Mouse (Mus musculus): Measurements from ENCODE around the gene Gsdma3. TPM values are rescaled to one million over a fixed set of nuclear protein-coding genes. Genes with fewer than 3 reads are reported as not detected.

Gsdma3 gene
- total RNA-seq (2023), result not detected

DNA sequence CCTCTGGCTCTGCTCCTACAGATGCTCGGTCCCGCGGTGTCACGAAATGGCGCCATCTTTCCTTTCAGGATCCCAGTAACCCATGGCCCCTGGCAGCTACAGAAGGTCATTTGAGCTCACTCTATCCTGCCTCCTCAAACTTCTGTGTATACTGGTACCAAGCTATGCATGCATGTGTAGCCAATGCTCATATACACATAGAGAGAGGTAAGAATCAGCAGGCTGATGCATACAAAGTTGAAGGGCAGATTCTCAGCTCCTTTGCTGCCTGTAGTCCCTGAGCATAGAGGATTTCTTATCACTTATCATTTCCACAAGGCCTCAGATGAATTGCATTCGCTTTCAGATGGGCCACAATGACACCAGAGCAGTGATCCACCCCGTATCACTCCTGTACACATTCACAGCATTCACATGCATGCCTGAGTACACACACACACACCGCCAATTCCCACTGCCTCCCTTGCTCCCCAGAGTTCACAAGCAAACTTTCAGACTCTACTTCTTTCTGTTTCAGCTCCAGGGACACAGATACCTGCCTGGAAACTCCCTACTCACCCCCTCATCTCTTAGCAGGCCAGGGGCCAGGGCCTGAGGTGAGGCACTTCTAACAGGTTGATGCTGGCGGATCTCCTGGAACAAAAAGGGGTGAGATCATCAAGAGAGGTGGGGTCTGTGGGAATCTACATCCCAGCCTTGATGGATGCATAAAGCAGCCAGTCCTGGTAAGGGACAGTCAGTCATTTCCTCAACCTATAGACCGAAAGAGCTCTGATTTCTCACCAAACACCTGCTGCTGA is at the start of gene Gsdma3, which contains the start of gene Gm12355:
Gsdma3 (plus strand) TSS at position 750 of the 800 bp plus-strand sequence.
Gm12355 (minus strand) TSS at position 51 of the 800 bp plus-strand sequence.

DNA sequence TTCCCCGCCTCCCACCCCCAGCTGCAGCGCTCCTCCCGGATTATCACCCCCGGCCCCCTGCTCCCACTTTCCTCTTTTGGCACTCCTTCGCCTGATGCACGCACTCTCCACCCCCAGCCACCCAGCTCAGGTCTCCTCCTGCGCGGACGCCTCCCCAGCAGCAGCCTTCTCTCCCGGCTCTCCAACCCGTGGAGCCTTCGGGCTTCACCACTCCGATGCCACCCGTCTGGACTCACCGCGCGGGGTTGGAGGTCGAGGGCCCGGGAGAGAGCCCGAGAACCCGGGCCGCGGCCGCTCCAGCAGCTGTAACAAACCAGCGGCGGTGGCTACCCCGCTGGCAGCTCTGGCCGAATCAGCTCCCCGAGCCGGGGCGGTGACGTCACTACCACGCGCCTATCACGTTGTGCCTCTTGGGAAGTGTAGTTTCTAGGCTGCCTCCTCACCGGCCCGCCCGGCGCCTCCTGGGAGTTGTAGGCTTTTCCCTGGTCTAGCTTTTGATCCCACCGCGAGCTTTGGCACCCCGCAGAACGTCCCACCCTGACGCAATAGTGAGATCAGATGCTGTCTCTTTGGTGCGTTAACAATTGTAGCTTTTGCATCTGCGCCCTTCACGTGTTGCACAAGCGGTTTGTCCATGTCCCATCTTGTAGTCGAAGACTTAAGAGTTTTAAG is 39.1 kb upstream of the Gsdma3 start, which contains the start of gene Ormdl3:
Ormdl3 (minus strand) TSS at position 477 of the 672 bp plus-strand sequence.

DNA sequence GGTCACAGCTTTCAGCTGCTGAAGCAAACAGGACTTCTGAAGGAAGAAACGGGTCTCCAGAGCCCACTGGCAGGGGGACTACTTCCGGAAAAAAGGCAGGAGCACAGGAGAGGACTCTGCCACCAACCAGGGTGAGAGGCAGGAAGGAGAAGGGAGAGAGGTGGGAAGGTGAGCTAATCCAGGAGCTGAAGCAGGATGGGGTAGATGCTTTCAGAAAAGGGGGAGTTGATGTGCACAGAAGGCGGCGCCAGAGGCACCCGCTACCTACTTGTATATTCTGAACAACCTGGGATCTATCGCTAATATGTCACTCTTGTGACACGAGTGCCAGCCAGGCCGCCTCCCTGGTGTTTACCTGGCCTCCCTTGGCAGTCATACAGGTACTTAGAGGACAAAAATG is 28.2 kb upstream of the Gsdma3 start, which contains the start of gene Lrrc3c:
Lrrc3c (plus strand) TSS at position 301 of the 400 bp plus-strand sequence.

DNA sequence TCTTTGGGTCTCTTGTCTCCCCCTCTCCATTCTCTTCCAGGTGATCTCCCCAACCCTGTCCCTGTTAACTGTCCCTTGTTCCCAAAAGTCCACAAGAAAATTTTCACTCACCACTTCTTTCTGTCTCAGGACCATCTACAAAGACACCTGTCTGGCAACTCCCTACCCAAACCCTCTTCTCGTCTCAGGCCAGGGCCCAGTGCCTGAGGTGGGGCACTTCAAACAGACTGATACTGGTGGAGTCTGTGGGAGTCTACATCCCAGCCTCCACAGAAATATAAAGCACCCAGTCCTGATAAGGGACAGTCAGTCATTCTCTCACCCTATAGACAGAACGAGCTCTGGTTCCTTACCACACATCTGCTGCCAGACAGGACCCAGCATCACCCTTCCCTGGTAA is 20.3 kb downstream of the Gsdma3 start, which contains the start of gene Gsdma2:
Gsdma2 (plus strand) TSS at position 301 of the 400 bp plus-strand sequence.

DNA sequence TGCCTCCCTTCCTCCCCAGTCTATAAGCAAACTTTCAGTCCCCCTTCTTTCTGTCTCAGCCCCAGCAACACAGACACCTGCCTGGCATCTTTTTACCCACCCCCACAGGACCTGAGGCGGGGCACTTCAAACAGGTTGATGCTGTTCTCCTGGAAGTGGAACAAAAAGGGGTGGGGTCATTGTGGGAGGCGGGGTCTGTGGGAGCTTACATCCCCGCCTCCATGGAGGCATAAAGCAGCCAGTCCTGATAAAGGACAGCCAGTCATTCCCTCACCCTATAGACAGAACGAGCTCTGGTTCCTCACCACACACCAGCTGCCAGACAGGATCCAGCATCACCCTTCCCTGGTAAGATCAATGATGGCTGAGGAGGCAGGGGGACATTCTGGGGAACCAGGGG is 37.9 kb downstream of the Gsdma3 start, which contains the start of gene Gsdma:
Gsdma (plus strand) TSS at position 261 of the 400 bp plus-strand sequence.

DNA sequence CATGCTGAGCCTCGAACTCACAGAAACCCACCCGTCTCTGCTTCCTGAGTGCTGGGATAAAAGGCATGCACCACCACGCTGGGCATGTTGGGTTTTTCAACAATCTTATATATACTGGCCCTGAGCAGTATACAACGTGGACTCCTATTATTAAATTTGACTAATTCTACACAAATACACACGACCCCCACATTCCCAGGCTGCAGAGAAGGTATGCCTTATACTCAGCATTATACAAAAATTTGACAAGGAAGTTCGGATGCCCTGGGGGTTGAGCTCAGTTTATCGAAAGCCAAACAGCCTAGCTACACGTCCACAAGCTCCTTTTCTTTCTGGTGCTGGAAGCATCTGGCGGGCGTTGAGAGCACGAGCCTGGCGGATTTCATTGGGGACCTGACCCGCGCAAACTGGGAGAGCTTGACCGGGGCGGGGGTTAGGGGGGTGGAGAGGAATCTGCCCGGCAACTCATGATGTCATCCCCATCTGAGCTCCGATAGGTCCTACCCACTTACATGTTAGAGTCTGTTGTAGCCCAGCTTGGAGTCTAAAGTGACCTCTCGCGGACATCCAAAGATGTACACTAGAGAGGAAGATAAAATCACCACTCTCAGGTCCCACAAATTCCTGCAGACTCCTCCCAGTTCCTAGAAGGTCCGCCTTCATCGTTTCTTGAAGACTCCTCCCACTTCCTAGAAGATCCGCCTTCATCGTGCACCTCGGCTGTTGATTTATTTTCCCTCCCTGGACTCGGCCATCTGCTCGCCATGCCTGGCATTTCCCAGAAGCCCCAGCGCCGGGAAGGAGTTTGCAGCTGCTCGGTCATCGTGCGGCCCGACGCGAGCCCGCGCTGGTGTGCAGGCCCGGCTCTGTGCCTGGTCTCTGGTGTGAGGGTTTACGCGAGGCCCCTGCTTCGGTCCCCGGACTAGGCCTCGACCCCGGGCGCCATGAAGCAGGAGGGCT is 55.9 kb downstream of the Gsdma3 start, which contains the start of gene Psmd3:
Psmd3 (plus strand) TSS at position 769 of the 960 bp plus-strand sequence.

Other genes with a start within 250 kb of the Gsdma3 start
- not detected for gene Tcap, start 242.5 kb upstream of the Gsdma3 start, total RNA-seq (2023)
- not detected for gene Pnmt, start 239.9 kb upstream of the Gsdma3 start, total RNA-seq (2023)
- 1 to 10 TPM; 2.2 to 3.3 TPM for gene Pgap3, start 225.9 kb upstream of the Gsdma3 start, total RNA-seq (2023)
- under 1 TPM in 1 of 2 experiments, not detected in 1; 0.07 TPM for gene Erbb2, start 213.9 kb upstream of the Gsdma3 start, total RNA-seq (2023)
- 10 to 100 TPM; 34.5 to 35.5 TPM for gene Mien1, start 187.4 kb upstream of the Gsdma3 start, total RNA-seq (2023)
- under 1 TPM in 1 of 2 experiments, not detected in 1; 0.15 TPM for gene Grb7, start 180.0 kb upstream of the Gsdma3 start, total RNA-seq (2023)
- 1 to 10 TPM; 4.3 to 8.6 TPM for gene Ikzf3, start 80.3 kb upstream of the Gsdma3 start, total RNA-seq (2023)
- gene Zpbp2, start 75.3 kb upstream of the Gsdma3 start, total RNA-seq (2023), result 1 to 10 TPM in 1 of 2 experiments, under 1 TPM in 1; 0.64 to 1.4 TPM
- gene Ormdl3, start 39.0 kb upstream of the Gsdma3 start, total RNA-seq (2023), result 1 to 10 TPM; 6.7 to 8.2 TPM
- not detected for gene Lrrc3c, start 28.1 kb upstream of the Gsdma3 start, total RNA-seq (2023)
- gene Gm12355, start 699 bp upstream of the Gsdma3 start, total RNA-seq (2023), result 10 to 100 TPM; 16.3 to 20.8 TPM
- not detected for gene Gsdma2, start 20.4 kb downstream of the Gsdma3 start, total RNA-seq (2023)
- not detected for gene Gsdma, start 38.0 kb downstream of the Gsdma3 start, total RNA-seq (2023)
- gene Psmd3, start 56.2 kb downstream of the Gsdma3 start, total RNA-seq (2023), result 10 to 100 TPM; 45.5 to 48.4 TPM
- not detected for gene Csf3, start 74.9 kb downstream of the Gsdma3 start, total RNA-seq (2023)
- gene Med24, start 103.1 kb downstream of the Gsdma3 start, total RNA-seq (2023), result 10 to 100 TPM; 40.0 to 42.2 TPM
- gene Thra, start 114.3 kb downstream of the Gsdma3 start, total RNA-seq (2023), result 10 to 100 TPM; 22.0 to 23.9 TPM
- gene Nr1d1, start 149.0 kb downstream of the Gsdma3 start, total RNA-seq (2023), result 1 to 10 TPM; 2.1 to 4.7 TPM
- 100 to 1,000 TPM; 201 to 215 TPM for gene Msl1, start 169.2 kb downstream of the Gsdma3 start, total RNA-seq (2023)
- gene Casc3, start 178.5 kb downstream of the Gsdma3 start, total RNA-seq (2023), result 10 to 100 TPM; 57.8 to 63.3 TPM
- gene Rapgefl1, start 210.4 kb downstream of the Gsdma3 start, total RNA-seq (2023), result under 1 TPM; 0.31 to 0.73 TPM
- 10 to 100 TPM; 31.3 to 34.5 TPM for gene Wipf2, start 237.3 kb downstream of the Gsdma3 start, total RNA-seq (2023)